Mouse (Mus musculus): Measurements from ENCODE around the gene Fbxl17.
A peak's percentile ranks its signal among the peaks of the same experiment; 100 is the strongest.

The Fbxl17 gene

DNA sequence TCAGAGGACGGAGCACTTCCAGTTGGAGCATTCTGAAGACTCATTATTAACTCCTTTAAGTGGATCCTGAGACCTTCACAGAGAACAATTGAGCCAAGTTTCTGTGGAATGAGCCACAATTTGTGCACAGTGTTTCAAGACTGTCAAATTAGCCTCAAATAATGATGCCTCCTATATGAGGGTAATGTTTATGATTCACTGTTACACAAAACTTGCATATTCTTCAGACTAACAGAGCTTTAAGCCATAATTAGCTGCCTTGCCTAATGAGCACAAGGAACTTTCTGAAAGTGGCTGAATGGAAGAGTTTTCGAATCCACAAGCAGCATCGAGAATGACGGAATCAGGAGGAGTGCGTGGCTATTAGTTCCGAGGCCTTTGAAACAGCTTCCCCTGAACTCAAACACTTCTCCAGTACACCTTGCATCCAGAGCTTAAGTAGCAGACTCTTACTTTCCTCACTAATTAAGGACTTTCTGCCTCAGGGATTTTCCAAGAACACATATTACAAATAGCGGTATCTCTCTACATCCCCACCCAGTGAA lies 389.5 kb downstream of the Fbxl17 start:
- DNase-seq (ENCODE audit: extremely low spot score, low spot score) = no peak

DNA sequence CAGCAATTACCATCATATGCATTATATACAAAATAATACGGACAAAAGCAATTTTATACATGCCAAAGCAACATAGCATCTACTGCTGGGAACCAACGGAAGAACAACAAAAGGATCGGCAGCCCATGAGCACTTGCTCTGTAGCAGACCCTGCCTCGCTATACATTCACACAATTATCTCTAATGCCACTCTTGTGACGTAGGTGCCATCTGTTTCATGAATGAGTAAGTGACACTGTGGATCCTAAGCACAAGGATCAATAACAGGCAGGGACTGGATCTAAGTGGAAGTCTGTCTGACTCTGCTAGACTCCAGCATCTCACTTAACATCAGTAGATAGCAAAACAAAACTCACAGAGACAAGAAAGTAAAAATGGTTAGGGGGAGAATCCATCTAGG lies 391.8 kb downstream of the Fbxl17 start:
- DNase-seq (ENCODE audit: extremely low spot score, low spot score) = no peak

DNA sequence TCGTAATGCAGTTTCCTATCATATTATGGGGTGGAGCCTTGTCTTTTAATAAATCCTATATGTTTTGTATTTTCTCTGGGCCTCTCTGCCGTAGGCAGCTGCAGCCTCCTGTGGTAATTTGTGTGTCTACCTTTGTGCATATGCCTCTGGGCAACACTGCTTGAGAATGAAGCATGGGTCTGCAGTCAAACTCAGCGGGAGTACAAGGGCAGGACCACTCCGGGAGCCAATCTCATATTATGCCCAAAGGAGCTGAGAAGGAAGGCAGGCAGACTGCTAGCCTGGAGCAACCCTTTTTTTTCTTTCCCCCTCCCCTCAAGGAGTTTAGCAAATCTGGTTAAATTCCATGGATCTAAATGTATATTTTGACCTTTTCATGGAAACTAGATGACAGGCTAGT lies 392.3 kb downstream of the Fbxl17 start:
- DNase-seq (ENCODE audit: extremely low spot score, low spot score) = no peak

DNA sequence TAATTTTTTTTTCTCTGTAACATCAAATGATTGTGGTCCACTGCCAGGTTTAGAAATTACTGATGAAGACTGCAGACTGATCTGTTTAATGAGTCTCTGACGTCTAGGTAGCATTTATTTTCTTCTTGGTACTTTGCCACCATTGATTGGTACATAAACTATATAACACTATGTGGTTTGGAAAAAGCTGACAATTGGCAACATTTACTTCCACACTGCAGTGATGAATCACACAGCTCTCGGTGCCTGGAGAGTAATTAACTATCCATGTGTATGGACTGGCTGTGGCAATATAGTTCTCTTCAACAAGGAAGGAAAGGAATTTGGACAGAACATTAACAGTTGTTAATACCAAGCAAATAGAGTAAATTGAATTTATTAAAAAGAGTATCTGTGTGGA lies 404.3 kb downstream of the Fbxl17 start:
- DNase-seq (ENCODE audit: extremely low spot score, low spot score) = no peak

DNA sequence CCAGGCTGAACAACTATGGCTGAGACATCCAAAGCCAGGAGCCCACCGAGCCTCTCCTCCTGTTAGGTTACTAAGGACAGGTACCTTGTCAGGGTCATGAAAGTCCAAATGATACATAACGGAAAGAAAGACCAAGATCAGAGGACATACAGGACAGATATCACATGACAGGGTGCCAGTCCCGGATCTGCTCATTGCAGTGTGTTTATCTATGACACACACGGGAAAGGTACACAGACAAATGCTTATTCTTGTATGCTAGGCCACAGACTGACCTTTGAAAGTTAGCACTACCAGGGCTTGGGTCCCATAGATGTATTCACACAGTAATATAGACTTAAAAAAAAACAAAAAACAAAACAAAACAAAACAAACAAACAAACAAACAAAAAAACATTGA lies 404.8 kb downstream of the Fbxl17 start:
- no peak for DNase-seq (ENCODE audit: extremely low spot score, low spot score)

DNA sequence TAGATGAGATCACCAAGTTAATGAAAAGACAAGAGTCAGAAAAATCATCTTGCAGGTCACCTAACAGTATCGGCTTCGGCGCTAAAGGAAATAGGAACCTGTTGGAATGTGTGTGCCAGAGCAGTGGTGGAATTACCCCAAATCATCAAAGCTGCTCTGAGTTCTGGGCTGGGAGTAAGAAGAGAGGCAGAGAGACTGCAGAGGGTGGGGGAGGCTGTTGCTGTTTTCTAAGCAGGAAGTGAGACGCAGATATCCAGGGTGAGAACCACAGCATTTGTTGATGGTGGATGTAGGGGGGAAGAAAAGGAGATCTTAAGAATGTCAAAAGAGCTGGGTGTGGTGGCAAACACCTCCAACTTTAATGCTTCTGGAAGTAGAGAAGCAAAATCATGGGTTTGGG lies 406.6 kb downstream of the Fbxl17 start:
- DNase-seq (ENCODE audit: extremely low spot score, low spot score) = no peak

DNA sequence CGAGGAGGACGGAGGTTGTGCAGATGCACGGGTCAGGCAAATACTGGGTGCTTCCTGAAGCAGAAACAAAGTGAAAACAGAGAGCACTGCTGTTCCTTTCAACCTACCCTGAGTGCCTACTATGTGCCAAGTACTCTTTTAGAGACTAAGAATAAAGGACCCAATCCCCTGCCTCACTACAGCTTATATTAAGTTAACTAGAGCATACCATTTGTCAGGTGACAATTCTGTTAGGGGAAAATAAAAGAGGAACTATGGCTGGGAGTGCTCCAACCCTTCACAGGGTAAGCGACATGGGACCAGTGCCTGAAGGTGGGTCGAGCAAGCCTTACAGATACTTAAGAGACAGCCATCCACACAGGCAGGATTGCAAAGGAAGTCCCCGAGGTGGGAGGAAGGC lies 407.0 kb downstream of the Fbxl17 start:
- DNase-seq (ENCODE audit: extremely low spot score, low spot score) = no peak

DNA sequence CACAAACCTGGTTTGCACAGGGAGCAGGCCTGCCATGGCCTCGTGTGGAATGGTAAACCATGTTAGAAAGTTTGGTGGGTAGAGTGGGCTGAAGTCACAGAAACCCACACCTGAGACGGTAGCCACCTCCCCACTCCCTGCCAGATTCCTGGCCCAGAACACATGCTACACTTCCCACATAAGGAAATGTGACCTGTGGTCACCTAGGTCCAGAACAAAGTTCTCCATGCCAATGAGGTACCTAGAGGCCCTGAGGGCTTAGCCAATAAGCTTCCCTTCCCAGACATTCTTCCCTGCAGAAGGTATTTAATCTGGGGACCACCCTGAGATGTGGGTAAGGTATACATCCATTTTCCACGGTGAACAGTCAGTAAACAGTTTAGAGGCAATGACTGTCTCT lies 409.7 kb downstream of the Fbxl17 start:
- DNase-seq (ENCODE audit: extremely low spot score, low spot score) = no peak

DNA sequence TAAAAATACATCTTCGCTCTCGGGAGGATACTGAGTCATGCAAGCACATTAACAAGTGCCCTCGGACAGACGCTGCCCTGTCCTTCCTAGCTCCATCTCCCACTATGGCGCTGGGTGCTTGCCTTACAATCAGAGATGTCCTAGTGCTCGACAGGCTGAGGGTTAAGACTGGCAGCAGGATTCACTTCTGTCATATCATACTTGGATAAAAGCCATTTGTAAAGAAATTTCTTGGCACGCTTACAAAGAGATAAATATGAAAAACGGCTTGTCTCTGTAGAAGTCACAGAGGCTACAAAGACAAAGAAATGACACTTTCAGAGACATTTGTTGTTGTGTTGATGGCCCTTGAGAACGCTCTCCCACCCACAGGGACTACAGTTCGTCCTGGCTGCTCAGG lies 412.6 kb downstream of the Fbxl17 start:
- DNase-seq (ENCODE audit: extremely low spot score, low spot score) = no peak

DNA sequence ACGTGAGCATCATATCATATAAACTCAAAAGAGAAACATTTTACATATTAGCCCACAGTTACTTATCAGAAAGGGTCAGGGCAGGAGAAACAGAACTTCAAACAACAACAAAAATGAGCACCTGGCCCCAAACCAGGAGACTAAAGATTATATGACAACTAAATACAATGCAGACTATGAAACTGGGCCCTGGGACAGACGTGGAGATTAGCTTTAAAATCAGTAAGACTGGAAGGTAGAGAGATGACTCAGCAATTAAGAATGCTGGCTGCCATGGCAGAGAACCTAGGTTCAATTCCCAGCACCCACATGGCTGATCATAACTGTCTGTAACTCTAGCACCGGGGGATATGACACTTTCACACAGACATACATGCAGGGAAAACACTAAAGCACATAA lies 413.3 kb downstream of the Fbxl17 start:
- DNase-seq (ENCODE audit: extremely low spot score, low spot score) = no peak

DNA sequence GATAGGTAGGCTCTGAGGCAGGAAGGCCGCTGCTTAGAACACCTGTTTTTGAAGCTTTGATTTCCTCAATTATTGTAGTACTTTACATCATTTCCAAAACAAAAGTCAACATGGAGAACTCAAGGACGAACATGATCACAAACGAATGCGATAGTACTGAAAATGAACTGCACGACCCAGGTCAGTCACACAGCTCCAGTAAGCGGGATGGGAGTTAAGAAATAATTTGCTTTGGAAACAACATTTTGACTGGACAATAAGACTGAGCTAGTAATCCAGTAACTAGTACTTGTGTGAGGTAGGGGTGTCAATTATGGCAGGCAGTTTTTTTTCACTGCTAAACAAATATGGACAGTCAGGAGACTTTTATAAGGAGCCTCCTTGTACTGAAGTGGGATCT lies 414.6 kb downstream of the Fbxl17 start:
- no peak for DNase-seq (ENCODE audit: extremely low spot score, low spot score)

DNA sequence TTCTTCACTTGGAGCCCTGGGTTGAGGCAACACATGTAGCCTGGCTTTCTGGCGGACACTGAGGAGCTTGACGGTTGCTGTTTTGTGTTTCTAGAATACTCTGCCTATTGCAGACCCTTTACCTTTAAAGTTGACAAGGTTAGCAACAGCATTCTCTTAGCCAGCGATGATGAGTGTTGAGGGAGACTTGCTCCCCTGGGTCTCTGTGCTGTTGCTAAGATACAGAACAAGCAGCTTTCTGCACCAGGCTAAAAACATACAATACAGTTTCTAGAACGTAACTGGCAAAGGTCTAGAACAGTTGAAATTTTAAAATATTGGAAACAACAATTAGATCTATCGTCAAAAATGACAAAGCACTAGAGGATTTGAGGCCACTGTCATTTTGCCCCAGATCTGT lies 420.7 kb downstream of the Fbxl17 start:
- no peak for DNase-seq (ENCODE audit: extremely low spot score, low spot score)

DNA sequence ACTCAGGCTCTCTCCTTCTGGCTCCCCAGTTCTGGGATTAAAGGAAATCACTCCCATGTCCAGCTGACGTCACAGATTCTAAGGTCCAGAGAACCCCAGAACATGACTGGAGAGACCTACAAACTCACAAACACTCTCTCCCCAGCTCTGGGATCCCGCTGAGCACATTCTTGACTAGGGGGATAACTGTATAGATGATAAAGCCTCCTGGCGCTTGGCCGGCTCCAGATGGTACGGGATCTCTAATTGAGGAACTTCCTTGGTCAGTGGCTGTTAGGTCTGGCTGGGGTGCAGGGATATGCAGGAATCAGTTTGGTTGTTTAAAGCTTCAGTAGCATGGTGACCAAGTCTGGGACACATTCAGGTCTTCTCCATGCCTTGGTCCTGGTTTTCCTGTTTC lies 422.3 kb downstream of the Fbxl17 start:
- DNase-seq (ENCODE audit: extremely low spot score, low spot score) = no peak

DNA sequence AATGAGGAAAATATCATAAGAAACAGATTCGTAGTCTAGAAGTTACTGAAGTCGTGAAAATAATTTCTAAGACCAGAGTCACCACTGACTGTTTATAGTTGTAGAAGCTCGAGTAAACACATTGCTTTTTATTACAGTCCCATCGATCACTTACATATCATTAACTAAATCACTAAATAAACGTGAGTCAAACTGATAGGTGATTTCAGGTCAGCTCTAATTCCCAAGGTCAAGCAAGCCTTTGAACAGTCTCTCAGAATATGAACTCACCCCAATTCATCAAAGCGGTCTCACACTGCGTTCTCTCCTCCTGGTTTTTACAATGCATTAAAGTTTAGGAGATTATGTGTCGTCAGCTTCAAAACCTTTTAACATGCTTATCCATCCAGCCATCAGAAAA lies 423.2 kb downstream of the Fbxl17 start:
- no peak for DNase-seq (ENCODE audit: extremely low spot score, low spot score)

DNA sequence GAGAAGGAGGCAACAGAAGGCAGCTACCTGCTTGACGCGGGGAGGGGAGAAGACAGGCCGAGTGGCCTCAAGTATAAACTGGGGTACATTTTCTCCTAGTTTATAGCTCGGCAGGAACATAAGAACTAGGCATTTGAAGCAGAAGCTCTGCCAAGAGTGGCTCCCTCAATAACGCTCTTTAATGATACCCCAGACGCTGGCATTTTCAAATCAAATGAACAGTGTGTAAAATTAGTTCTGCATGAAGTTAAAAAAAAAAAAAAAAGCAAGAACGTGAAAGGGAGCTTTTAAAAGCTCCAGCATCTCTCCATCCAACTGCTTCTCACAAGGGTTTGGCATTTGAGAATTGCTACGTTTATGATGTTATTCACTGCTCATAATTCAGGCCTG lies 423.8 kb downstream of the Fbxl17 start:
- no peak for DNase-seq (ENCODE audit: extremely low spot score, low spot score)

DNA sequence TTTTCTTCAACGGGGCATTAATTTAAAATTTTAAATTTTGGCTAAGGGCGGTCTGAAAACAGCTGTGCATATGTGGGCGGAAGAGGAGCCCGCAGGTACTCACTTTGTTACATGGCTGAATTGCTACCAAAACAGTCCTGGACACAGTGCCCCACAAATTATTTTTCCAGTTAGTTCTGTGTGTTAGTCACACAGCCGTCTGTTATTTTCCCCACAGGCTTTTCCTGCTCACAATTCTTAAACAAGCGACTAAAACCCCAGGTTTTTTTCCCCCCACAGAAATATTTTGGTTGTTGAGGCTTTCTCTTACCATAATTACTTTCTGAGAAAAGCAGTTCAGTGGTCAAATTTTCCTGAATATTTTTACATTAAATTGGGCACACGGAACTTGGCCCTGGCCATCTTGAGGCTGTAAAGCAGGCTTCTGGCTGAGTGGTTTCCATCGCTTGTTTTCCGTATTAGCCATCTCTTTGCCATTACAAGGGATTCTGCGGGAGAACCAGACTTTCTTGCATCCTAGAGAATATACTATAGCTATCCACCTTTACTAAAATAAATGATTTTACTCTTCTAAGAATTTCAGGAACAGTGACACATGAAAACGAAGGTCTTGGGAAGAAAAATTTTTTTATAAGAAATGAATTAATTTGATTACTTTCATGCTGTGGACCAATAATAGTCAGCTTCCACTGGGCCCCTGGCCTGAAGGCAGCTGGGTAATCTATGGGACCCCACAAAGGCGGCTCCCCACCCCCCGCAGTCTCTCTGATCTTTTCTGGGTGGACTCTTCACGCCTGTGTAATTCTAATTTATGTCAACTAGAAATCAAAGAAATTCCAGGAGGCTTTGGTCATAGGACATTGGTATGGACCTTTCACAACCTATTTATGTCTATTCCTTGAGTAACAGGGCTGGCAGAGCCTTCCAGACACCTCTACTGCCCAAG lies 424.5 kb downstream of the Fbxl17 start:
- DNase-seq (ENCODE audit: extremely low spot score, low spot score) = no peak

DNA sequence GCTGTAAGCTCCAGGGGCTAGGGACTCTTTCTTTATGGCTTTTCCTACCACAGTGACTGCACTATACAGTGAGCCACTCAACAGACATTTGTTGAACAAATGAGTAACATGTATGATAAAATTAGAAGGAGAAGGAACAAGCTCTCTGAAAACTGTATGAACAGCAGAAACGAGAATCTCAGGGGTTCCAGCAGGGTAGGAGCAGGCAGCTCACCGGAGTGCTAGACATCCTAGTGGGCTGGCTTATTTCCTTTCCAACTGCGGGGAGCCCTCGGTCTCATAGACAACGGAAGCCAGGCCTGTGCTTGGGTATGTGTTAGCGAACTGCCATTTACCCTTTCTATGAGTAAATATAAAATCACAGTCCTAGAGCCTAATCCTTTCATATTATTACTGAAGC lies 426.5 kb downstream of the Fbxl17 start:
- DNase-seq (ENCODE audit: extremely low spot score, low spot score) = no peak

DNA sequence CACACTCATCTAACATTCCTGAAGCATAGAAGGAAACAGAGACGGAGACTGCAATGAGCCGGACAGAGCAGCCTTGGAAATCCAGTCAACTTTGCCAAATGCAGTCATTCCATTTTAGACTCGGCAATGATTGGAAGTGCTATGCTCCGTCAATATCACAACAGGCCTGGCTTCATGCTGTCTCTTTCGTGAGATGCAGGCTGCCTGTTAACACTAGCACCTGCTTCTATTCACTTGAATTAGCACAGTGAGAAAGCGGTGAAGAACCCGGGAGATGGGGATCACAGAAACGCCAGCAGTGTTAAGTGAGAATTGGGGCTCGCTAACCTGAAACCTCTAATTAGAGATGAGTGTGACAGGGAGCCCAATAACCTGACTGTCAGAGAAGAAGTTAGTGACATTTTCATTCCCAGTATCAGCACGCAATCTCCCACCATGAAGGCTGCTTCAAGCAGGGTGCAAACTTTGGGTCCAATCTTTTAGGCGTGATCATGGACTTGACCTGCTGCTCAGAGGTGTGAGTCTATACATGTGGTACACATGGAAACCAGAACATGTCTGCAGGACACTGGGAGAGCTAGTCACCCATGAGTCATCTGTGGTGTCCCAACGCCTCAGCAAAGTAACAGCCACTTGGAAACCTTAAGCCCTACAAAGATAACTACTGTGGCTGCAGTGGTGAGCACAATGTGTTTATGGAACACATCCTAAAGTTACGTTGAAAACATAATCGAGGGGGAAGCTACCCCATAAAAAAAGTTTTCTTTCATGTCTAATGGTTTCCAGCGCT lies 428.5 kb downstream of the Fbxl17 start:
- DNase-seq (ENCODE audit: extremely low spot score, low spot score) = no peak

DNA sequence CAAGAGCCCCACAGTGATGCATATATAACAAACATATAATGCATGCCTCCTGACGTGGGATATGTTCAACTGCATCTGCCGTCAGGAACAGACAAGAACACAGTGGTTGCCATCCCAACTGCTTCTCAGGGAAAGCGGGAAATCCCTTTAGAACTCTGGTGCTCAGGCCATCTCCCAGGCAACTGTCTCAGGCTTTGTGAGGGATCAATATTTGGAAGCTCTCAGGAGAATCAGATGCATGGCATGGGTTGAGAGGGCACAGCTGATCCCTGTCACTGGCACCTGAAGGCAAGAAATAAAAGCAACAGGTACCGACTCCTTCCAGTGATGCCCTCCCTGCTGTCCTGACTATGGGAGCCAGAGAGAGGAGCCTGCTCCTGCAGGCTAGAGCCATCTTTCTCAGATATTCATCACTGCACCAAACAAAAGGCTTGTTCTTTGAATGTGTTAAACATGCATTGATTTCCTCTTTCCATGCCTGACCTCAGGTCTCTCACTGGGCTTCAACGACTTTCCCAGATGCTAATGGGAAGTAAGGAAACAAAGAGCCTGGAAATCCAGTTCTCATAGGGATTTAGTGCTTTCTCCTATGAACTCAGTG lies 429.6 kb downstream of the Fbxl17 start:
- DNase-seq (ENCODE audit: extremely low spot score, low spot score) = peak; percentile 48

DNA sequence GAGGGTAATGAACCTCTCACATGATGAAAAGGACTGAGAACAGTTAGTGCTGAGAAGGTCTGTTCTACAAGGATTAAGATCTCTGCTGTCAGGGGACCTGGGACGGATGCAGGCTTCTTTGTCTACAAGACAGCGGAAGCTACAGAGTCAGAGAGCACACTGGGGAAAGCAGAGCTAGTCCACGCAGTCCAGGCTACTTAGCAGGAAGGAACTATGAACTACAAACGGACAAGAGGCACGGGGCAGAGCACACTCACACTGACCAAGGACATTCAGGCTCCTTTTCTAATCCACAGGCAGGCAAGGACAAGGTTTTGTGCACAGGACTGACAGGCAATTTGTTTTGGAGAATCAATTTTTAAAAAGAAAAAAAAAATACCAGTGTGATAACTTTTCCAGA lies 437.0 kb downstream of the Fbxl17 start:
- no peak for DNase-seq (ENCODE audit: extremely low spot score, low spot score)

DNA sequence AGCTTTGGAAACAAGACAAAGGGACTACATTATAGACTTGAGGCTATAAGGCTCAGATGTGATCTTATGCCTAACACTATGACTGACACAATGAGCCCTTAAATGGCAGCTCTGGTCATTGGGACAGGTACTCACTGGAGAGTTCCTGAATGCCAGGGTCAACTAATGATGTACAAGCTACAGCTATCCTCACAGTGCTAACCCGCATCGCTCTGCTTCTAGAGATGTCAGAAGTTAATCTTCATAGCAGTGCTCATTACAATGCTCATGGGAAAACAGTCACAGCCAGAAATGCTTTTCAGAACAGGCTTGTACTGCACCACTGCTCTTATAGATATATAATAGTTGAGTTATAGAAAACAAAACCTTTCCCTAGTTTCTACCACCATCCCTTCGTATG lies 438.0 kb downstream of the Fbxl17 start:
- no peak for DNase-seq (ENCODE audit: extremely low spot score, low spot score)

DNA sequence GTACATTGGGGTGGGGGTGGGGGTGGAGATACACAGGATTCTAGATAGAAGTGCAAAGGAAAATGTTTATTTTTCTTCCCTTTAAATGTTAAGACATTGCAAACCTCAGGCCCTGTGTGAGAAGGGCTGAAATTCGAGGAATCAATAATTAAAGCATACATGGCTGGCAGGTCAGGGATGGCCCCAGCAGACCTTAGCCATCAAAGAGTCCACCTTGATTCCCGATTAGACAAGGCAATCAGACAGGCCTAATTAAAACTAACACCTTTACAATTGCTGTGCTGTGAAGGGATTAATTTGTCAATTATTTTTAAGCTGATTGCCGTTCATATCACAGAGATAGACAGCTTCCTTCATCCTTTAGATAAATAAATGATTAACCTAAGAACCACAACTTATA lies 439.0 kb downstream of the Fbxl17 start:
- no peak for DNase-seq (ENCODE audit: extremely low spot score, low spot score)
